Mouse (Mus musculus) brain, embryonic 14.5 days (tissue): Measurements from ENCODE around the gene Pdk4.

Experiments
- CTCF ChIP-seq: fragments of 200-500 bp; IDR thresholded peaks from 2 replicates; pipeline ENCODE4 v1.5.1; 2012; ENCODE audit warnings: inconsistent platforms, mild to moderate bottlenecking, moderate library complexity, borderline replicate concordance; ENCODE audit not compliant: insufficient read depth, insufficient read length; ENCODE audit errors: extremely low read depth
- POLR2A ChIP-seq: fragments of 200-500 bp; IDR thresholded peaks from 2 replicates; pipeline ENCODE4 v1.6.1; 2012; ENCODE audit warnings: mild to moderate bottlenecking, inconsistent platforms, borderline replicate concordance; ENCODE audit not compliant: poor library complexity, insufficient read depth, insufficient read length, severe bottlenecking; ENCODE audit errors: extremely low read depth

- TF ChIP-seq POLR2A (no peak), CTCF (no peak)
Observed at GRCm38 (mm10) chr6:5502810-5503209, 6.7 kb upstream of the Pdk4 start.
